Comparison of ENCODE assay signal across 10 mouse cellular contexts in genomic region chr4:155695531-155696062, GRCm38 (mm10). TPM values are rescaled to one million over a fixed set of nuclear protein-coding genes. Genes with fewer than 3 reads are reported as not detected.
DNase-seq lines count a peak whose midpoint lies in the region; ATAC-seq and TF ChIP-seq lines count a peak whose summit lies in the region.
"Had no signal": no experiment of that assay in that cellular context is flagged by ENCODE, and none has a peak within 500 bp of the region (broad histone marks: within the 10 kb centered on the region; RNA-seq: fewer than 3 reads in every experiment).

No protein-coding gene starts in this region.

- peak overlapping the region; percentile 85 for H3K4me3 ChIP-seq in left cerebral cortex, adult 2 months
- peak overlapping the region; percentile 74 for H3K4me3 ChIP-seq in embryonic facial prominence, embryonic 15.5 days (replicated peaks)
- H3K4me3 ChIP-seq in hindbrain, embryonic 16.5 days (ENCODE audit: low read length), result peak overlapping the region; percentile 78
- peak overlapping the region; percentile 71 for H3K4me3 ChIP-seq in neural tube, embryonic 13.5 days

- 0 out of 2 replicates have a peak overlapping the region, but pooled peaks have one; percentile 2 for H3K9ac ChIP-seq in embryonic facial prominence, embryonic 15.5 days
- peak overlapping the region; percentile 95 for H3K9ac ChIP-seq in hindbrain, embryonic 16.5 days (ENCODE audit: low read depth, low read length)
- peak overlapping the region; percentile 91 for H3K9ac ChIP-seq in neural tube, embryonic 13.5 days

- H3K27ac ChIP-seq in left cerebral cortex, adult 2 months, result peak overlapping the region; percentile 99
- no peak overlapping the region for H3K27ac ChIP-seq in embryonic facial prominence, embryonic 15.5 days (replicated peaks)
- no peak overlapping the region; the same call in 1 of the 2 replicates for H3K27ac ChIP-seq in hindbrain, embryonic 16.5 days (ENCODE audit: low read depth, low read length)
- peak overlapping the region; percentile 95; the same call in 1 of the 2 replicates for H3K27ac ChIP-seq in neural tube, embryonic 13.5 days (replicated peaks)

- WGBS in embryonic facial prominence, embryonic 15.5 days, result 66% methylated on average over 4 of the region's 4 CpGs
- 74% methylated on average over 4 of the region's 4 CpGs for WGBS in hindbrain, embryonic 16.5 days
- WGBS in neural tube, embryonic 13.5 days, result 74% methylated on average over 4 of the region's 4 CpGs

- H3K9me3 ChIP-seq in embryonic facial prominence, embryonic 15.5 days (replicated peaks), result no peaks in the 10 kb centered on the region
- H3K9me3 ChIP-seq in hindbrain, embryonic 16.5 days (ENCODE audit: control insufficient read depth, low read length), result no peaks in the 10 kb centered on the region
- no peaks in the 10 kb centered on the region for H3K9me3 ChIP-seq in neural tube, embryonic 13.5 days

- ATAC-seq in embryonic facial prominence, embryonic 15.5 days (ENCODE audit: insufficient number of reproducible peaks, low FRiP score, low TSS enrichment, low read depth), result no peak
- ATAC-seq in hindbrain, embryonic 16.5 days, result no peak
- no peak for ATAC-seq in neural tube, embryonic 13.5 days (ENCODE audit: low read depth)

- H3K36me3 ChIP-seq in embryonic facial prominence, embryonic 15.5 days, result no peaks in the 10 kb centered on the region
- H3K36me3 ChIP-seq in hindbrain, embryonic 16.5 days (ENCODE audit: control insufficient read depth, insufficient read depth, low read length), result no peaks in the 10 kb centered on the region
- H3K36me3 ChIP-seq in neural tube, embryonic 13.5 days, result no peaks in the 10 kb centered on the region

- H3K4me1 ChIP-seq in embryonic facial prominence, embryonic 15.5 days, result peaks cover 26% of the 10 kb centered on the region
- peaks cover 25% of the 10 kb centered on the region for H3K4me1 ChIP-seq in hindbrain, embryonic 16.5 days (ENCODE audit: control insufficient read depth, insufficient read depth, low read depth, low read length)
- peaks cover 32% of the 10 kb centered on the region for H3K4me1 ChIP-seq in neural tube, embryonic 13.5 days (replicated peaks)

- peaks cover 6% of the 10 kb centered on the region; the same call in 1 of the 2 replicates for H3K27me3 ChIP-seq in embryonic facial prominence, embryonic 15.5 days
- H3K27me3 ChIP-seq in hindbrain, embryonic 16.5 days (replicated peaks; ENCODE audit: control insufficient read depth, insufficient read depth, low read length), result no peaks in the 10 kb centered on the region
- H3K27me3 ChIP-seq in neural tube, embryonic 13.5 days, result peaks cover 27% of the 10 kb centered on the region

- peak in 1 of 2 experiments; percentile 10 for DNase-seq in left cerebral cortex, adult 2 months (ENCODE audit: extremely low spot score in 1 of 2, low spot score in 2 of 2)
- DNase-seq in left cerebral cortex, postnatal 25 days (ENCODE audit: low spot score in 2 of 2), result no peak
- DNase-seq in spleen, postnatal 10 days (ENCODE audit: low spot score in 2 of 2), result no peak
- DNase-seq in layer of hippocampus, postnatal 36 days, result no peak
- no peak for DNase-seq in natural killer cell, adult 2 months (ENCODE audit: low spot score in 2 of 2)
- DNase-seq: kidney, adult 9 months; thymus, postnatal 25 days had no signal

- peak overlapping the region; percentile 95 for H3K4me2 ChIP-seq in embryonic facial prominence, embryonic 15.5 days (replicated peaks)
- H3K4me2 ChIP-seq in hindbrain, embryonic 16.5 days (ENCODE audit: low read length), result peak overlapping the region; percentile 84
- peak overlapping the region; percentile 89 for H3K4me2 ChIP-seq in neural tube, embryonic 13.5 days

- no peak for TF ChIP-seq CTCF in left cerebral cortex, adult 2 months (IDR thresholded peaks at IDR 0.05)

- intact Hi-C loops in left cerebral cortex, adult 2 months (cut with DNase I), result no loop called here
- intact Hi-C loops in left cerebral cortex, postnatal 25 days (cut with DNase I), result loop anchor here (1.0 to 2.0 kb wide), 2 partner anchors 26 to 71 kb away; partner anchors contain the start of genes Cdk11b and Mib2

RNA-seq across cellular contexts. Expression of gene Fndc10, which starts 1.5 kb away (rescaled TPM):
- total RNA-seq in left cerebral cortex, adult 2 months (2021), result 10 to 100 TPM; 26.2 to 33.4 TPM
- total RNA-seq in left cerebral cortex, postnatal 25 days (2021), result 10 to 100 TPM; 26.5 to 29.2 TPM
- 13.5 and 13.9 TPM in 2 replicates for polyA plus RNA-seq in embryonic facial prominence, embryonic 15.5 days (2015; fragmentation: Nextera tagmentation; extraction: Ambion mirVana)
- 14.2 and 15.5 TPM in 2 replicates for polyA plus RNA-seq in hindbrain, embryonic 16.5 days (2015; fragmentation: Nextera tagmentation; extraction: Ambion mirVana)
- 10.5 and 16.5 TPM in 2 replicates for polyA plus RNA-seq in neural tube, embryonic 13.5 days (2015; fragmentation: Nextera tagmentation; extraction: Ambion mirVana)
- total RNA-seq in layer of hippocampus, postnatal 36 days (2021), result 10 to 100 TPM; 21.8 to 23.0 TPM

RNA-seq across cellular contexts. Expression of gene Ssu72, which starts 9.0 kb away (rescaled TPM):
- total RNA-seq in left cerebral cortex, adult 2 months (2021), result 10 to 100 TPM; 89.2 to 98.0 TPM
- total RNA-seq in left cerebral cortex, postnatal 25 days (2021), result 10 to 100 TPM; 93.3 to 98.2 TPM
- 135 and 140 TPM in 2 replicates for polyA plus RNA-seq in embryonic facial prominence, embryonic 15.5 days (2015; fragmentation: Nextera tagmentation; extraction: Ambion mirVana)
- 166 and 178 TPM in 2 replicates for polyA plus RNA-seq in hindbrain, embryonic 16.5 days (2015; fragmentation: Nextera tagmentation; extraction: Ambion mirVana)
- 178 and 184 TPM in 2 replicates for polyA plus RNA-seq in neural tube, embryonic 13.5 days (2015; fragmentation: Nextera tagmentation; extraction: Ambion mirVana)
- total RNA-seq in layer of hippocampus, postnatal 36 days (2021), result 10 to 100 TPM; 78.3 to 82.6 TPM

RNA-seq across cellular contexts. Expression of gene Mib2, which starts 26.6 kb away (rescaled TPM):
- total RNA-seq in left cerebral cortex, adult 2 months (2021), result 100 to 1,000 TPM; 133 to 140 TPM
- 100 to 1,000 TPM; 112 to 113 TPM for total RNA-seq in left cerebral cortex, postnatal 25 days (2021)
- 36.3 and 36.8 TPM in 2 replicates for polyA plus RNA-seq in embryonic facial prominence, embryonic 15.5 days (2015; fragmentation: Nextera tagmentation; extraction: Ambion mirVana)
- 54.4 and 55.7 TPM in 2 replicates for polyA plus RNA-seq in hindbrain, embryonic 16.5 days (2015; fragmentation: Nextera tagmentation; extraction: Ambion mirVana)
- polyA plus RNA-seq in neural tube, embryonic 13.5 days (2015; fragmentation: Nextera tagmentation; extraction: Ambion mirVana), result 37.4 and 38.9 TPM in 2 replicates
- 100 to 1,000 TPM in 1 of 2 experiments, 10 to 100 TPM in 1; 96.8 to 109 TPM for total RNA-seq in layer of hippocampus, postnatal 36 days (2021)

RNA-seq across cellular contexts. Expression of gene Tmem240, which starts 39.0 kb away (rescaled TPM):
- 10 to 100 TPM; 54.0 to 57.0 TPM for total RNA-seq in left cerebral cortex, adult 2 months (2021)
- total RNA-seq in left cerebral cortex, postnatal 25 days (2021), result 10 to 100 TPM; 58.0 to 61.9 TPM
- 1.6 and 2.2 TPM in 2 replicates for polyA plus RNA-seq in embryonic facial prominence, embryonic 15.5 days (2015; fragmentation: Nextera tagmentation; extraction: Ambion mirVana)
- polyA plus RNA-seq in hindbrain, embryonic 16.5 days (2015; fragmentation: Nextera tagmentation; extraction: Ambion mirVana), result 17.4 and 22.2 TPM in 2 replicates
- polyA plus RNA-seq in neural tube, embryonic 13.5 days (2015; fragmentation: Nextera tagmentation; extraction: Ambion mirVana), result 10.4 and 12.0 TPM in 2 replicates
- total RNA-seq in layer of hippocampus, postnatal 36 days (2021), result 10 to 100 TPM; 34.7 to 35.1 TPM

RNA-seq across cellular contexts. Expression of gene Mmp23, which starts 42.4 kb away (rescaled TPM):
- 1 to 10 TPM; 4.1 to 5.4 TPM for total RNA-seq in left cerebral cortex, adult 2 months (2021)
- total RNA-seq in left cerebral cortex, postnatal 25 days (2021), result 1 to 10 TPM; 2.5 to 2.9 TPM
- polyA plus RNA-seq in embryonic facial prominence, embryonic 15.5 days (2015; fragmentation: Nextera tagmentation; extraction: Ambion mirVana), result 38.5 and 39.0 TPM in 2 replicates
- polyA plus RNA-seq in hindbrain, embryonic 16.5 days (2015; fragmentation: Nextera tagmentation; extraction: Ambion mirVana), result 2.9 and 5.3 TPM in 2 replicates
- 3.9 and 5.4 TPM in 2 replicates for polyA plus RNA-seq in neural tube, embryonic 13.5 days (2015; fragmentation: Nextera tagmentation; extraction: Ambion mirVana)
- 1 to 10 TPM; 3.9 to 6.4 TPM for total RNA-seq in layer of hippocampus, postnatal 36 days (2021)

Comparison
In these comparisons a context has a peak if more than half of its experiments do, and no peak if none do; other contexts are left out.
1. H3K27ac ChIP-seq: peak in left cerebral cortex, adult 2 months (single experiment) and neural tube, embryonic 13.5 days (single experiment); none in embryonic facial prominence, embryonic 15.5 days (single experiment) and hindbrain, embryonic 16.5 days (single experiment).
2. H3K9ac ChIP-seq: peak in every context shown above with its lines; median percentile 95 in hindbrain, embryonic 16.5 days; 91 in neural tube, embryonic 13.5 days; 2 in embryonic facial prominence, embryonic 15.5 days.
3. Peak in every context shown above with its lines, with median percentiles within 50 percentile points of each other: H3K4me3 ChIP-seq and H3K4me2 ChIP-seq.